Mouse (Mus musculus) fibroblast of lung, adult 2 months (primary cell): ENCODE measurements at regions not wholly inside any gene's neighbourhood (a gene's known extent, or its start where the extent isn't known, plus 50 kb on each side); places are given as distances from the start of the nearest gene placed in this dataset.

Experiments used
- DNase-seq: peaks from one replicate; pipeline ENCODE4 v3.0.0-alpha.2; 2011; ENCODE audit warnings: low read depth

DNA sequence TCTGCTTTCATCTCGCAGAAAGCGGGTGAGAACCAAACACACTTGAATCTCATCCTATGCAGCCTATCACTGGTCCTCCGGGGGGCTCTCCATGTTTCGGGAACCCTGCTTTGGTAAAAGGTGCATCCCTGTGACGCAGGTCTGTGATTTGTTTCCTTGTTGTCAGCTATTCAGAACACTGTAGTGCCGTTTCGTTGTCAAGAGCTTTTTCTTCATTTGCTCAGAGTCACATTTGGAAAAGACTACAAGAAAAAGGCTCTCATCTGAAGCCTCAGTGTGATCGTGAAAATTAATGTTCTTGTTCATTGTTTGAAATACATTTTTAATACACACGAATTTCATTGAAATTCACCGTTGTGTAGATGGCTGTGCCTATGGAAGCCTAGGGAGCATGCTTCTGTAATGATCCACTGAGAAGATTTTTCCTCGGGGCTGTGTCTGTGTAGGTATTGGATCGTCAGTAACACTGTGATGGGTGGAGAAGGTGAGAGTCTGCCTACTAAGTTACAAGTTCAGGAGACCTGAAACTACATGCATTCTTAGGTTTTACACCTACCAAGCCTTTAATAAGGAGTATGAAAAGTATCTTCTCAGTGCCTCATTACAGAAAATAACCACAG, 112.0 kb upstream of the Paqr3 start:
- DNase-seq: no peak

DNA sequence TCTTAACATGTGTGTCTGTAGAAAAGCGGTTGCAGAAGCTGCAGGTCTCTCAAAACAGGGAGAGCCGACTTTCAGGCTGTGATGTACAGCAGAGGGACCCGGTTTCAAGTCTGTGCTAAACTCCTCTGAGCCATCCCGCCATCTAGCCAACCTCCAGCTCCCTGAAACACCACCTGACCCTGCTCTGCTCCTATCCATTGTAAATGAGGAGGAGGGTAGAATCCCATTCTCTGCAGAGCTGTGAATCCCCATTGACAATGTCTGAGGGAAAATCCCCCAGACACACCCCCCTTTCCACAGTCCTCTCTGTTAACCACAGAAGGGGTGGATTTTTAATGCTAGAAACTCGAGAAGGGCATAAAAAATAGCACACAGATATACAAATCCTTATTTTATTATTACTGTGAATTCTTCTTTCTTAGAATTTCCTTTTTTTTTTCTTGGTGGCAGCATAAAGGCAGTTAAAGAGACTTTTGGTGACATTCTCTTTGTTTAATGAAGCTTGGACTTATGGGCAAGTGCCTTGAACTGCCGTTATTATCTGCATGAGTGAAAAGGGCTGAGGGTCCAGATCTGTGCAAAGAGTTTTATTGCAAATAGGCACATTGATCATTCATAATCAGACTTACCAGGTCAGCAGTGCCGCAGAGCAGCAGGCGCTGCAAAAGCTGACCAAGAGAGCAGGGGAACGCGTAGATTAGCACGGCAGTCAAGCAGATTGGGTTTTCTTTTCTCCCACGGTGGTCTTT, 111.3 kb upstream of the Paqr3 start:
- no peak for DNase-seq

DNA sequence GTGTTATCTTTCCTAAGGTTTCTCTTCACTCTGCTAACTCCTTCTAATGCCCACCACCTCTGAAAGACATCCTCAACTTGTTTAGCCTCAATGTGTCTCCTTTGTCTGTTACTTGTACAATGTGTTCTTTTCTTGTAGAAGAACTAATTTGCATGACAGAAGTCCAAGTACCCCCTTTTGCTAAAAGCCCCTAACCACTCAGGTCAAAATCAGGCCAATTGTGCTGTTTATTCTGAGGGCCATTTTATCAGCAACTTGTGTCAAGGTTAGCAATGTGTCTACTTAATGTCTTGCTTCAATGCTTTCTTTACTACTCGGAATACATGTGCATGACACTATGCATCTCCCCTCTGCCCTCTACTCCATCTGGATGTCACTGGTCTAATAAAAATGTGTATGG, 107.3 kb upstream of the Paqr3 start:
- DNase-seq: no peak

DNA sequence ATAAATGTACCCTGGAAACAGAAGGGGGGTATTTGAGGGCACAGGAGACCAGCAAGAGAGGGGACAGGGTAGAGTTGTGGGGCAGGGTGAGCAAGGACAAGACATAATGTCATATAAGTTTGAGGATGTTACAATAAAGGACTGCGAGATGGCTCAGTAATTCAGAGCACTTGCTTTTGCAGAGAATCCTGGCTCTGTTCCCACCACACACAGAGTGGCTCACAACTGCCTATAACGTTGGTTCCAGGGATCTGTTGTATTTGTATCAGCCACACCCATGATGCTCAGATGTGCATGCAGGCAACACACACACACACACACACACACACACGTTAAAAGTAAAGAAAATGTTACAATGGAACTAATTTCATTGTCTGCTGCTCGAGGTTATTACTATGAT, 94.2 kb upstream of the Paqr3 start:
- DNase-seq: no peak

DNA sequence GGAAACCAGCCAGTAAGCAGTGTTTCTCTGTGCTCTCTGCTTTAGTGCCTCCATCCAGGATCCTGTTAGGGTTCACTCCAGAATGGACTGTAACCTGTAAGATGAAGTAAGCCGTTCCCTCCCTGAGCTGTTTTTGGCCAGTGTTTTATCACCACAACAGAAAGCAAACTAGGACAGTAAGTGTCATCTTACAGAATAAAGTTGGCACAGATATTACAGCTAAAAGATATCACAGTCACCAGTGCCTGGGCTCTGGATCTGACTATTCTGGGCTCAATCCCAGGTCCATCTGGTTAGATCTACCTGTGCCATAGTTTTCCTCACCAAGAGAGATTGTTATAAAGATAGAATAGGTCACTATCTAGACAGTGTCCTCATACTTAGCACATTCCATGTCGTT, 92.9 kb upstream of the Paqr3 start:
- DNase-seq: no peak

DNA sequence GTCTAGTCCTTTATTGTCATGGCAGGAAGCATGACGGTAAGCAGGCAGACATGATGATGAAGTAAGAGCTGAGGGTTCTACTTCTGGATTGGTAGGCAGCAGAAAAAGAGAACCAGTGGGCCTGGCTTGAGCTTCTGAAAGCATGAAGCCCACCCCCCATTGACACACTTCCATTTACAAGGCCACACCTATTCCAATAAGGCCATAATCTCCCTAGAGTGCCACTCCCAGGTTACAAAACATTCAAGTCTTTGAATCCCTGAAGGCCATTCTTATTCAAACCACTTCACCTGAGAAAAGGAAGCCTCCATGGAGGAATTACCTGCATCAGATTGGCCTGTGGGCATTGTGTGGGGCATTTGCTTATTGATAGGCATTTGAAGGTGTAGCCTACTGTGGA, 92.2 kb upstream of the Paqr3 start:
- DNase-seq: no peak

DNA sequence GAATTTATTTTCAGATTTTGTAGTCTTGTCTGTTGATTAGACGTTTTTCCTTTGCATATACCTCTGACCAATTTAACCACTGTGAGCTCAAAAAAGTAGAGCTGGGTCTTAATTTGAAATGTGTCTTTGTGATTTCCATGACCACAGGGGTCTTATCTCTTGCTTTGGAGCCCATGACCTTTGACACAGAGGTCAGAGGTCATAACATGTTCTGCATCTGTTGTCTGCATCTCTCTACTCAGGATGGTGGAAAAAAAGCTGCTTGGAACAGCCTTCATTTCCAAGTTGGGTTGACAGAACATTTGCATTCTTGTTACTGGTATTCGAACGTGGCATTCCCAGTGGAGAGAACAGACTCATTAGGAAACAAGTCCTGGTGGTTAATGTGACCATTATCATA, 91.2 kb upstream of the Paqr3 start:
- no peak for DNase-seq

DNA sequence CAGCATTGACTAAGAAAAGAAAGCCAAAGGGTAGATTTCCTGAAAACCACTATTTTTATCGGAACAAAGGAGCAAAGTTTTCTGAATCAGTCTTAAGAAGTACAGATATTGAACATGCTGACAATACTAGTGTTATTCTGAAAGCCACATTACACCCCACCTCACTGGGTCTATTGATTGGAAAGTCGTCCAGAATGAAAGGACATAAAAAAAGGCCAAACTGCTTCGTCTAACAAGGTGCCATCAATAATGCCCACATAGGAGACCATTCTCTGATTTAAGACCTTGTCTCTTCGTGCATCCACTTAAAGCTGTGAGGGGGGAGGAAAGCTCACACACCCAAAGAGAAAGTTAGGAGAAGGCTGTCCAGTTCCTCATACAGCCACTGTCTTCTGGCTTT, 89.3 kb upstream of the Paqr3 start:
- DNase-seq: no peak

DNA sequence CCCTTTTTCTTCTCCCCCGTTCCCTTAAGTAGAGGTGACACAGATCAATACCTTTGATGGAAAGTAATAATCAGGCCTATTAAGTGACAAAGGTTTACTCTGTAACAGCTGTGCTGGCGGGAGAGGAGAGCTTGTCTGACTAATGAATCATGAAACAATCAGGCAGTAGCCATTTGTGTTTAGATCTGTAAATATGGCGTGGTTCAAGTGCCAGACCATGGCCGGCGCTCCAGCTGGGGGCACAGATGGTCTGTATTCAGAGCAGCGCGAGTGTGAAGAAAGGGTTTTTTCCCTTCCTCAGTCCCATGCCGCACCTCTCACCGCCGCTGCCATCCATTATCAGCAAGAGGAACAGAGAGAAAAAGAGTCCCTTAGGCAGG, 83.9 kb upstream of the Paqr3 start:
- DNase-seq: no peak

DNA sequence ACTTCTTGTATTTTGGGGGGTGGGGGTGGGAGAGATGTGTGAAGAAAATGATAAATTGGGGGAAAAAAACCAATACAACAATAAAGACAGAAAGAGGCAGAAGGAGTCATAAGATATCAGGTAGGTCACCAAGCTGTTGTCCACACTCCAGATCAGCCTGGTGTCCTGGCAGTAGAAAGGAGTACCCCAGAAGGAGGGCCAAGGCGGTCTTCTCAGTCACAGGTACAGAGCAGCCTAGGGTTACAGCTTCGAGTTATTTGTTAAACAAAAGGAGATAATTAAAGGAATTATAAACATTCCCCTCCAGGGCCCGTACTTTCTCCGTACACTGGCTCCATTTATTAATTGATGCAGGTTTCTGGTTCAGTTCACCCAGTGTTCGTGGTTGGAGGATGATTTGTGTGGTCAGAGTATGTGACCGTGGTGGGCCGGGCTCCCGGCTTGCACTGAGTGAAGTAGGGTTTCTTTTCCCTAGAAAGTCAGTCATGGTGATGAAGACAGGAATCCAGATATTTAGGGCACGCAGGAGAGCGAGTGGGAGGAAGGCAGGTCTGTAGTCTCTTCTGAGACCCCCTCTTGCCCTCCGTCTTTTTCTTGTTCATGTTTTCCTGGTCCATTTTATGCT, 83.4 kb upstream of the Paqr3 start:
- no peak for DNase-seq

DNA sequence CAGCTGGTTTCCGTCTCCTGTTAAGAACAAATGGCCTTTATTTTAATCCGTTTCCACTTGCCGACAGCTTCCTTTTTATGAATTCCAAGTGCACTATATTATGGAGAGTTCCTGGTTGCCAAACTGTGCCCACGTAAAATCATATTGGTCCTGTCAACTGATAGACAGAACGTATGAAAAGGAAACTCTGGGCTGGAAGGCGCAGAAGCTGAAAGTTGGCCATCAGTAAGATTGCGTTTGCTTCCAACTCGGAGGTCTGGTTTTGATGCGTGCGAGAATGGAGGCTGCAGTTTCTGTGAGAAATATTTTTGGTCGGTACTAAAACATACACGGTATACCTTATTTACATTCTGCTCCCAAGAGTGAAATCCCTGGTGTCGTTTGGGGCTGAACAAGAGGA, 81.3 kb upstream of the Paqr3 start:
- DNase-seq: no peak

DNA sequence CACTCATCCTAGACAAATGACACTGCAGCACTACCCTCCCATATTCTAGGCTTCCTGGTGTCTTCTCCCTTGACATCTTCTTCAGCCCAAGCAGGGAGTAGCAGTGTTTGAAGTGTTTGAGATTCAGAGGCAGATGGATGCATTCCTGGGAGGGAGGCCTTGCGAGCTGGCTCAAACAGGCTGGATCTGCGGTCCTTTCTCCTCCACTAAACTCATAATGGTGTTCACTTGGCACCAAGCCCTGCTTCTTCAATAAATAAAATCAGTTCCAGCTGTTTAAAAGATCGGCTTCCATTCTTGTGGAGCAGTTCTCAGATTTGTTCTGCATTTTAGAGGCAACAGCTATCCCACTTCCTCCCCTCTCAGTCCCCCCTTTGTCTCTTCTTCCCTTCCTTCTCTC, 79.3 kb upstream of the Paqr3 start:
- DNase-seq: no peak

DNA sequence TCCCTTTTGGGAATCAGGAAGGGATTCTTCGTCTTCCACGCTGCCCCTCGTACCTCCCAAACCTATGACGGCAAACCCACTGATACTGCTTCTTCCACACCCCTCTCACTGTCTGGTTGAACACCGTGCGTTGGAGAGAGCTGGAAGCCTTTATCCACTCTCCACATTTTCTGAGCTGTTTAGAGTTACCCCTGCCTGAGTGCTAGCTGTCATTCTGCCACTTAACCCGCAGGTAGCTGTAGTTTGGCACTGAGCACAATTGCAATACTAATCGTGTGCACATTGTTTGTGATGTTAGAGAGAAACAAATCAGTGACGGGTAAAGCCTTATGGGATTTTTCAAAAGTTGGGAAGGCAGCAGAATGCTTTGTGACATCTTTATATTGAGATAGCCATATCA, 73.1 kb upstream of the Paqr3 start:
- DNase-seq: no peak

DNA sequence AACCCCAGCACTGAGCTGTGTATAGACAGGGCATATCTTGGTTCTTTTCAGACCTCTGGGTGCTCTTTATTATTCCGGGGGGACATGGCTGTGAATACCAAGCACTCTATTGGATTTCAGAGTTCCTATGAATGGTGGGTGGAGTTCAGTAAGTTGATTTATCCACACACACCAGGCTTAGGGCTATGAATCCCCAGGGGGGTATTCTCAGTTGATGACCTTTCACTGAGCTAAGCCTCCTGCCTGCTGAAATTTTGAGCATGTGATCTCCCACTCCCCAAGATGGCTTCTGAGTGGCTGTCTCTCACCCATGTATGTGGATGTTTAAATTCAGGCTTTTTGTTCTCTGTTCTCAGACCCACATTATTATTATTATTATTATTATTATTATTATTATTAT, 69.9 kb upstream of the Paqr3 start:
- DNase-seq: no peak

DNA sequence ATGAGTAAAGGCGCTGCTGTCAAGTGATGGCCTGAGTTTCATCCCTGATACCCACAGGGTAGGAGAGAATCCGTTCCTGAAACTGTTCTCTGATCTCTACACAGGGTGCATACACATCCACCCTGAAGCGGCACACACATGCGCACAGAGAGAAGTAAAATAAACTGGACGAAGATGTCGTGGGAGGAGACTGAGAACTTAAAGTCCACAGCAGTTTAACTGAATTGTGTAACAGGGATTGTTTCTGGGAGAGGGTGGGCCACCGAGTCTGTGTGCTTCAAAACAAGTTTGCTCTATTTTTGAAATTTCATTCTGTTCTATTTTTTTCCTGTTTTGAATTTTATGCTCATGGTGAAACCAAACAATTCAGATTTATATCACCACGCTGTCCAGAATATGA, 63.0 kb upstream of the Paqr3 start:
- DNase-seq: no peak

DNA sequence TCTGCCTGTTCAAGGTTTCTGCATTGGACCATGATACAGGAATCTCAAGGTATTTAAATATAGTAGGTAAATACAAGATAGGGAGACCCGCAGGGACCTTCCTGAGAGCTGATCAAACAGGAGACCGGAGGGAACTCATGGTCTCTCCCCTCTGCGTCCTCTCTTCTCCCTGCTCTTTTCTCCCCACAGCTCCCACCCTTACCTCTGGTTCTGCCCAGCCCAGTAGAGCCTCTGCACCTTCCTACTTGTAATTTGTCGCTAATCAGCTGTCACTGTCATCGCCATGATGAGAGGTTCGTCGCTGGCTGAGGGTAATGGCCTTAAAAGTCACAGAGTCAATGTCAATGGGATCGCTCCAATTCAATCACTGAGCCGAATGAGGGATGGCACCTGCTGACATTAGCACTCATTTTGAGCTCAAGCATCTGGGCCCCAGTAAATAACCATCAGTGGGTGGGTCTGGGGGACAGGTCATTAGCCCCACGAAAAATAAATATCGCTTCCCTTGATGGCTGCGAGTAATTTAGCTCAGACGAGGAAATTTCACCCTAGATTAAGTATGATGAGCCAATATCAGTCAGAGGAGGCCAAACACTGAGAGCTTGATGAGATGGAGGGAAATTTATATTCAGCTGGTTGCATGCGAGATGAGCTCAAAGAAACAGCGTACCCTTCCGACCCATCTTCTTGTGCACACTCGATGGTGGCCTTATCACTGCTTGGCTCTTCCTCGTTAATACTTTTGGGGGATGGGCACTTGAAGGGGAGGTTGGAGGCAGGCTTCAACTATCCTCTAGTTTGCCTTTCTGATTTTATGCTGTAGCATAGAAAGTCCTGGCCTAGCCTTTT, 56.2 kb upstream of the Paqr3 start:
- no peak for DNase-seq

DNA sequence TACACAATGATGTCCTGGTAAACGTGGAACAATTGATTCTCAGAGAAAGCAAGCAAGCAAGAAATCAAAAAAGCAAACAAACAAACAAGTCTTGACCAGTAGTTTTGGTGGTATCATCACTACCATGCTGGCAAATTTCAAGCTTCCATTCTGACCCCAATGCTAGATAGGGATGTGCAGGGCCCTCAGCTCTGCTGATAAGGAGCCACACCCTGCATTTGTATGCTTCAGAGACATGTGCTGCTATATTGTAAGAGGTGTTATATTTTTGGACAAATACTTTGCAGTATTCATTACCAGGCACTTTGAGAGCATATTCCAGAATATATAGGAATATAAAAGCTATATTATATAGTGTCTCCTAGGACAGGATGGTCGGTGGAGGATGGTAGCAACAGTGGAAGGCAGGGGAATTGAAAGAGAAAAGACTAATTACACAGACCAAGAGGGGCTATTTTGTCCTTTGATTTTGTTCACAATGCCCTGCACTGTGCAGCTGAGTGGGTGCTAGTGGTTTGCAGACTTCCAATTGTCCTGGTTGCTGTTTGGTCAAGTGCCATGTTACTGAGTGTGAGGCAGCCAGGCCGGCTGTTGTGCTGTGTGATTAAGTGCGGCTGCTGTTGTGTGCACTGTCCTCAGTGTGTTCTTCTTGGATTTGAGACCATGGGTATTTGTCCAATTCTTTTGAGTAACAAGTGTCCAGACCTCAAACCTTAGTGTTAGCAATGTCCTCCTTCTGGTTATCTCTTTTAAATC, 54.9 kb upstream of the Paqr3 start:
- DNase-seq: no peak
